Mouse (Mus musculus): ENCODE measurements at regions not wholly inside any gene's neighbourhood (a gene's known extent, or its start where the extent isn't known, plus 50 kb on each side); places are given as distances from the start of the nearest gene placed in this dataset.

DNA sequence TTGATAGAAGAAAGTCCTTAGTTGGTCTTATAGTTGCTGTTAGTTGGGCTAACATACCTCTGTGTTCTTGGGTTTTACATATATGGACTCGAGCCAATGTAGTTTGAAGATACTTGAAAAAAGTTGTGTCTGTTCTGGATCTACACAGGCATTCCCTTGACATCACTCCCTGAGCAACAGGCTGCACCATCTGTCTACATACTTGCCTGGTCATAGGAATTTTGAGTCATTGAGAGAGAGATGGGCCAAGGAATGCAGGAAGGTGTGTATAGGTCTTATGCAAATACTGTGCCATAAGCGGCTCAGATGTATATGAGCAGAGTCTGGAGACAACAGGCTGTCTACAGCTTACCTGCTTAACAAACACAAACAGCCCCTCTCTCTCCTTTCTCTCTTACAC is 122.9 kb downstream of the Asb1 start:
- 0 out of 2 replicates have a peak, but pooled peaks cover 4% of the 10 kb centered on the region for H3K9me3 ChIP-seq (replicated peaks; ENCODE audit: control insufficient read depth, low read length)
- H3K4me3 ChIP-seq (ENCODE audit: low read depth, low read length): no peak overlapping the region
- H3K4me2 ChIP-seq (ENCODE audit: low read depth, low read length): no peak overlapping the region
- no peaks in the 10 kb centered on the region for H3K27me3 ChIP-seq (ENCODE audit: control insufficient read depth, insufficient read depth, low read length)
- DNase-seq (ENCODE audit: low spot score): no peak
- H3K9ac ChIP-seq (replicated peaks; ENCODE audit: low read depth, low read length): no peak overlapping the region
- no peaks in the 10 kb centered on the region for H3K36me3 ChIP-seq (replicated peaks; ENCODE audit: control insufficient read depth, insufficient read depth, low read length)
- ATAC-seq (ENCODE audit: insufficient read depth, low read depth): no peak
- no peaks in the 10 kb centered on the region for H3K4me1 ChIP-seq (ENCODE audit: control insufficient read depth, insufficient read depth)
- WGBS: 63% methylated on average over 2 of the region's 2 CpGs
- H3K27ac ChIP-seq (ENCODE audit: low read depth): no peak overlapping the region
- TF ChIP-seq EP300 (IDR thresholded peaks at IDR 0.05; ENCODE audit: low read depth) (no peak), CTCF (IDR thresholded peaks at IDR 0.05; ENCODE audit: low read depth) (no peak)

DNA sequence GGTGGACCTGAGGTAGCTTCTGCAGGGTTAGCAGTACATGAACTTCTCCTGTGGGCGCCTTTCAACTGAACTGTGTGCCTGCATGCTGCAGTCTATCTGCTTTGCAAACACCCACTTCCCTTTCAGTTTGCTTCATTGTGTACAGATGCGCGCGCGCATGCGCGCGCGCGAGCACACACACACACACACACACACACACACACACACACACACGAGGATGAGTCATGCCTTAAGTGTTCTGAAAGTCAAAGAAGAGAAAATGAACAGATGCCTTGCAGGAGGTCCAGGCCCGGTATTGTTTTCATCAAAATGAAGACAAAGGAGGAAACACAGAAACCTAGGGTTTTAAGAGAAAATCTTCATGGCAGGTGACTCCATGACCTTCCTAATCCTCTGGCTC is 124.3 kb downstream of the Asb1 start:
- Histone ChIP-seq H3K36me3 (replicated peaks; ENCODE audit: control insufficient read depth, insufficient read depth, low read length) (no peaks in the 10 kb centered on the region), H3K27ac (ENCODE audit: low read depth) (no peak overlapping the region), H3K4me2 (ENCODE audit: low read depth, low read length) (no peak overlapping the region), H3K9ac (replicated peaks; ENCODE audit: low read depth, low read length) (no peak overlapping the region), H3K4me1 (ENCODE audit: control insufficient read depth, insufficient read depth) (no peaks in the 10 kb centered on the region), H3K27me3 (ENCODE audit: control insufficient read depth, insufficient read depth, low read length) (no peaks in the 10 kb centered on the region), H3K9me3 (replicated peaks; ENCODE audit: control insufficient read depth, low read length) (0 out of 2 replicates have a peak, but pooled peaks cover 4% of the 10 kb centered on the region), H3K4me3 (ENCODE audit: low read depth, low read length) (no peak overlapping the region)
- no peak for DNase-seq (ENCODE audit: low spot score)
- no peak for ATAC-seq (ENCODE audit: insufficient read depth, low read depth)
- TF ChIP-seq EP300 (IDR thresholded peaks at IDR 0.05; ENCODE audit: low read depth) (no peak), CTCF (IDR thresholded peaks at IDR 0.05; ENCODE audit: low read depth) (no peak)
- WGBS: 88% methylated on average over 12 of the region's 12 CpGs

DNA sequence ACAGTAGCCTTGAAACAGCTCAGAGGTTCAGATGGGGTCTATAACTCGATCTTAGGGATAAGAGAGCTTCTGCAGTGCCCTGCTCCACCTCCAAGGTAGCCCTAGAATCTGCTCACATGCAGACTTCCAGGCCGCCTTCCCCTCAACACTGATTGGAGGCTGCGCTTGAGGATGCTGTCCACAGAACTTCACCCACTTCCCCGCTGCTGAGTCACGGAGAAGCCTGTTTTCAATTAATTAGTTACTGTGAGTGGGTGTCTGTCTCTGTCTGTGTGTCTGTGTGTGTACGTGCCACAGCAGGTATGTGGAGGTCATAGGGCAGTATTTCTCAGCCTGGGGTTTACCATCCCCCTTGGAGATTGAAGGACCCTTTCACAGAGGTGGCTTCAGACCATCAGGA is 128.2 kb downstream of the Asb1 start:
- ATAC-seq (ENCODE audit: insufficient read depth, low read depth) (no peak), DNase-seq (ENCODE audit: low spot score) (no peak)
- no peaks in the 10 kb centered on the region for H3K4me1 ChIP-seq (ENCODE audit: control insufficient read depth, insufficient read depth)
- no peak for TF ChIP-seq EP300 (IDR thresholded peaks at IDR 0.05; ENCODE audit: low read depth)
- no peak for TF ChIP-seq CTCF (IDR thresholded peaks at IDR 0.05; ENCODE audit: low read depth)
- 0 out of 2 replicates have a peak, but pooled peaks cover 4% of the 10 kb centered on the region for H3K9me3 ChIP-seq (replicated peaks; ENCODE audit: control insufficient read depth, low read length)
- no peaks in the 10 kb centered on the region for H3K27me3 ChIP-seq (ENCODE audit: control insufficient read depth, insufficient read depth, low read length)
- H3K4me2 ChIP-seq (ENCODE audit: low read depth, low read length): no peak overlapping the region
- 70% methylated on average over 6 of the region's 6 CpGs for WGBS
- H3K27ac ChIP-seq (ENCODE audit: low read depth): no peak overlapping the region
- no peaks in the 10 kb centered on the region for H3K36me3 ChIP-seq (replicated peaks; ENCODE audit: control insufficient read depth, insufficient read depth, low read length)
- H3K4me3 ChIP-seq (ENCODE audit: low read depth, low read length): no peak overlapping the region
- no peak overlapping the region for H3K9ac ChIP-seq (replicated peaks; ENCODE audit: low read depth, low read length)

DNA sequence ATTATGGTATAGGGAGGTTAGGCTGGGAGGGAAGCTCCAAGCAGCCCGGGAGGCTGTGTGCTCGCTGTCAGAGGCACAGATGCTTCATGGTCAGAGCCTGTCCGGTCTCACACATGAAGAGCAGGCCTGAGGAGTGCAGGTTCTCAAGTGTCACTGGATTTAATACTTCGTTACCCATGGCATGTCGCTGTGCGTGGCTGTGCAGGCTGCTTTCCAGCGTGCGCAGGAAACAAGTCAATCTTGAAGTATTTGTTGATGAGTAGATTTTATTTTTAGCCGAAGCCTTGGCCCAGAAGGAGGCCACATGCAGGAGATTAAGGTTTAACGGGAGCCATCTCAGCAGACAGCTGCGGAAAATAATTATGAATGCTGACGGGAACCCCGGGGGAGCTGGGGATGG is 130.3 kb upstream of the Twist2 start:
- Histone ChIP-seq H3K4me3 (ENCODE audit: low read depth, low read length) (no peak overlapping the region), H3K9ac (replicated peaks; ENCODE audit: low read depth, low read length) (no peak overlapping the region), H3K4me1 (ENCODE audit: control insufficient read depth, insufficient read depth) (no peaks in the 10 kb centered on the region), H3K36me3 (replicated peaks; ENCODE audit: control insufficient read depth, insufficient read depth, low read length) (no peaks in the 10 kb centered on the region), H3K27ac (ENCODE audit: low read depth) (no peak overlapping the region), H3K27me3 (ENCODE audit: control insufficient read depth, insufficient read depth, low read length) (no peaks in the 10 kb centered on the region), H3K4me2 (ENCODE audit: low read depth, low read length) (no peak overlapping the region), H3K9me3 (replicated peaks; ENCODE audit: control insufficient read depth, low read length) (0 out of 2 replicates have a peak, but pooled peaks cover 4% of the 10 kb centered on the region)
- ATAC-seq (ENCODE audit: insufficient read depth, low read depth) (no peak), DNase-seq (ENCODE audit: low spot score) (no peak)
- no peak for TF ChIP-seq EP300 (IDR thresholded peaks at IDR 0.05; ENCODE audit: low read depth)
- no peak for TF ChIP-seq CTCF (IDR thresholded peaks at IDR 0.05; ENCODE audit: low read depth)
- 43% methylated on average over 13 of the region's 13 CpGs for WGBS

DNA sequence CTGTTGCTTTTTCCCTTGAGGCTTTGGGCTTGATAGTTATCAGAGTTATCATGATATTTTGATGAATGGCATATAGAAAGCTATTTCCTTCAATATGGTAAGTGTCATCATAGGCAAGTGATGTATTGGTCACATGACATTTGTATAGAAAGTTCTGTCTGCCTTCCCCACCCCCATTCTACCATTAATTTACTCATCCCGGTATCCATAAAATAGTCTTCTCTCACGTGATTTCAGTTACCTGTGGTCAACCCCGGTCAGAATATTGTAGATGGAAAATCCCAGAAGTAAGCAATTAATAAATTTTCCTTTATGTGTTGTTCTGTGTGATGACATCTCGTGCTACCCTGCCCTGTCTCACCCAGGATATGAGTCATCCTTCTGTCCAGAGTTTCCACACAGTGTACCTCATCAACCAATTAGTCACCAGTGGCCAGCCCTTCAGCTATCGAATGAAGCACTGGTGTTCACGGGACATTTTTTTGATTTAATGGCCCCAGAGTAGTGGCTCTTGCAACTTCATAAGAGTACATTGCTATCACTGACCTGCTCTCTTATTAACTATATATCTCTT is 127.1 kb upstream of the Twist2 start:
- Histone ChIP-seq H3K27me3 (ENCODE audit: control insufficient read depth, insufficient read depth, low read length) (no peaks in the 10 kb centered on the region), H3K27ac (ENCODE audit: low read depth) (no peak overlapping the region), H3K9ac (replicated peaks; ENCODE audit: low read depth, low read length) (no peak overlapping the region), H3K4me3 (ENCODE audit: low read depth, low read length) (no peak overlapping the region), H3K36me3 (replicated peaks; ENCODE audit: control insufficient read depth, insufficient read depth, low read length) (no peaks in the 10 kb centered on the region), H3K4me2 (ENCODE audit: low read depth, low read length) (no peak overlapping the region), H3K9me3 (replicated peaks; ENCODE audit: control insufficient read depth, low read length) (no peaks in the 10 kb centered on the region), H3K4me1 (ENCODE audit: control insufficient read depth, insufficient read depth) (no peaks in the 10 kb centered on the region)
- TF ChIP-seq EP300 (IDR thresholded peaks at IDR 0.05; ENCODE audit: low read depth): no peak
- TF ChIP-seq CTCF (IDR thresholded peaks at IDR 0.05; ENCODE audit: low read depth): no peak
- WGBS: 83% methylated on average over 6 of the region's 6 CpGs
- ATAC-seq (ENCODE audit: insufficient read depth, low read depth) (no peak), DNase-seq (ENCODE audit: low spot score) (no peak)

DNA sequence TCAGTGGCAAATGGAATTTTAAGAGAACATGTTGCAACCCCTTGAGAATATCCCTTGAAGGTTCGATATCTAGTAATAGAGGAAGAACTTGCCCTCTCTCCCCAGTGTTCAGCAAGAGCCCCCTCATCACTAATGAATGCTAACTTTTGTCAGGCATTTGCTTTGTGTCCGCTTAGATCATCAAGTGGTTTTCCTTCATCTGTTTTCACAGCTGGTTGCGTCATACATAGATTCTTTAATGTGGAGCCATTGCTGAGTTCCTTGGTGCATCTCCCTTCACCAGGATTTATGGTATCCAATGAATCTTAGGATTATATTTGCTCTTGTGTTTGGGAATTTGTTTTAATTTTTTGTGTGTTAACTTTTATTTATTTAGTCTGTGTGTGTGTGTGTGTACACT is 124.2 kb upstream of the Twist2 start:
- WGBS: 66% methylated on average over 3 of the region's 3 CpGs
- no peak overlapping the region for H3K4me2 ChIP-seq (ENCODE audit: low read depth, low read length)

More for the DNA sequence above, 124.2 kb upstream of the Twist2 start:
- no peaks in the 10 kb centered on the region for H3K4me1 ChIP-seq (ENCODE audit: control insufficient read depth, insufficient read depth)
- H3K9ac ChIP-seq (replicated peaks; ENCODE audit: low read depth, low read length): no peak overlapping the region
- TF ChIP-seq CTCF (IDR thresholded peaks at IDR 0.05; ENCODE audit: low read depth) (no peak), EP300 (IDR thresholded peaks at IDR 0.05; ENCODE audit: low read depth) (no peak)
- ATAC-seq (ENCODE audit: insufficient read depth, low read depth): no peak
- no peak overlapping the region for H3K4me3 ChIP-seq (ENCODE audit: low read depth, low read length)
- no peak overlapping the region for H3K27ac ChIP-seq (ENCODE audit: low read depth)
- no peak for DNase-seq (ENCODE audit: low spot score)
- no peaks in the 10 kb centered on the region for H3K9me3 ChIP-seq (replicated peaks; ENCODE audit: control insufficient read depth, low read length)
- no peaks in the 10 kb centered on the region for H3K27me3 ChIP-seq (ENCODE audit: control insufficient read depth, insufficient read depth, low read length)
- H3K36me3 ChIP-seq (replicated peaks; ENCODE audit: control insufficient read depth, insufficient read depth, low read length): no peaks in the 10 kb centered on the region
